Mouse (Mus musculus) lung, embryonic 16.5 days (tissue): Measurements from ENCODE around the gene Prss54. TPM values are rescaled to one million over a fixed set of nuclear protein-coding genes. Genes with fewer than 3 reads are reported as not detected.

Source experiments
- ATAC-seq: fragments of 200-750 bp; cut with Nextera tagmentation; 2 replicates; pipeline ENCODE4 v1.8.0; 2017; ENCODE audit warnings: low read depth, mild to moderate bottlenecking, moderate library complexity
- H3K27ac ChIP-seq: fragments of 300-500 bp; sonication (generic); 2 replicates; pipeline ENCODE4 v1.5.1; 2014; ENCODE audit warnings: mild to moderate bottlenecking, control low read depth, low read length
- H3K27me3 ChIP-seq: fragments of 300-500 bp; sonication (generic); 2 replicates; pipeline ENCODE4 v1.6.1; 2014; ENCODE audit warnings: low read depth, low read length, mixed read lengths; ENCODE audit not compliant: control insufficient read depth, insufficient read depth
- H3K36me3 ChIP-seq: fragments of 300-500 bp; sonication (generic); 2 replicates; pipeline ENCODE4 v1.6.1; 2014; ENCODE audit warnings: low read length; ENCODE audit not compliant: control insufficient read depth, insufficient read depth
- H3K4me1 ChIP-seq: fragments of 300-500 bp; sonication (generic); replicated peaks from 2 replicates; pipeline ENCODE4 v1.6.1; 2014; ENCODE audit warnings: low read length, mixed read lengths; ENCODE audit not compliant: control insufficient read depth, insufficient read depth
- H3K4me2 ChIP-seq: fragments of 300-500 bp; sonication (generic); 2 replicates; pipeline ENCODE4 v1.6.1; 2014; ENCODE audit warnings: low read depth, low read length, control low read depth
- H3K4me3 ChIP-seq: fragments of 300-500 bp; sonication (generic); 2 replicates; pipeline ENCODE4 v1.5.1; 2014; ENCODE audit warnings: mild to moderate bottlenecking, low read length, control low read depth
- H3K9ac ChIP-seq: fragments of 300-500 bp; sonication (generic); 2 replicates; pipeline ENCODE4 v1.6.1; 2014; ENCODE audit warnings: low read length, control low read depth
- H3K9me3 ChIP-seq: fragments of 300-500 bp; sonication (generic); 2 replicates; pipeline ENCODE4 v1.6.1; 2016; ENCODE audit warnings: low read length; ENCODE audit not compliant: control insufficient read depth
- WGBS: fragments of 180-500 bp; shearing (Covaris S2); extraction: QIAGEN DNeasy Blood & Tissue Kit; methylation state at CpG from one replicate; pipeline ENCODE4 v1.1.7; 2014; 5-methylcytosine and 5-hydroxymethylcytosine counted together
- polyA plus RNA-seq: library from polyadenylated mRNA; unstranded; fragments of >200 nt; fragmentation: Nextera tagmentation; extraction: Ambion mirVana; gene quantifications from 2 replicates; pipeline ENCODE4 v1.2.1, GENCODE M21; 2015

Prss54 gene
- polyA plus RNA-seq, 1 experiment from 2014 or later = not detected

DNA sequence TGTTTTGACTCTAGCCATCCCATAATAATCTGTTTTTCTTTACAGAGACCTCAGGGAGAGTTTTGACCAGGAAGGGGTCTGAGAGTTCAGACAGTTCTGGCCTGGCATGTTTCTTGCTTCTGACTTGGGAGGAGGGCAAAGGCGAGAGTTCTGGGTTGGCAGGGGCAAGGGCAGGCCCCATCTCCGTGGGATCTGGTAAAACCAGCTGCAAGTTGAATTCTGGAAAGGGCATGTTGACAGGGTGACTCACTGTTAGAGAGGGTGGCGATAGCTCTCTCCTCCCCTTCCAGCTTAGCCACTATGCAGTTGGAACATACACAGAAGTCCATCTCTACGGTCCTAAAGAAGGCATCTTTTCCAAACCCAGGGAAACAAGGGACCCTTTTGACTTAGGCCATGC lies 62.9 kb downstream of the Prss54 start:
- no peak for ATAC-seq
- Histone ChIP-seq H3K36me3 (no peaks in the 10 kb centered on the region), H3K27ac (no peak overlapping the region), H3K4me2 (no peak overlapping the region), H3K4me1 (no peaks in the 10 kb centered on the region), H3K4me3 (no peak overlapping the region), H3K9ac (no peak overlapping the region), H3K27me3 (no peaks in the 10 kb centered on the region), H3K9me3 (no peaks in the 10 kb centered on the region)
- 60% methylated on average over 4 of the region's 4 CpGs for WGBS

DNA sequence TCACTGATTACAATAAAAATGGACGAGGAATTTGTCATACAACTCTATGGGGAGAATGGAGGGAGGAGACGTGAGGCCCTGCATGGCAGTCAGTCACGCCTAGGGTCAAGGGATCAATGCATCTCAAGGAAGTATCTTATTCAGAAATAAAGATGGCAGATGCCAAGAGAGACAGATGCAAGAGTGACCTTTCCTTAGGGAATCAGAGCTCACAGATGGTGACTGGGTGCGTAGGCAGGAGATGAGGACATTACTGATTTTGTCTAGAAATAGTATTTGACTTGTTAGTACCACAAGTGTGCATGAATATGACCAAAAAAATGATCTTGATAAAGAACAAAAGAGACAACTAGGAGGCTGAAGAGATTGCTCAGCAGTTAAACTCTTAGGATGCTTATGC lies 63.9 kb downstream of the Prss54 start:
- Histone ChIP-seq H3K27me3 (no peaks in the 10 kb centered on the region), H3K4me1 (no peaks in the 10 kb centered on the region), H3K4me3 (no peak overlapping the region), H3K36me3 (no peaks in the 10 kb centered on the region), H3K4me2 (no peak overlapping the region), H3K27ac (no peak overlapping the region), H3K9ac (no peak overlapping the region), H3K9me3 (no peaks in the 10 kb centered on the region)
- ATAC-seq = no peak
- WGBS = 49% methylated on average over 4 of the region's 4 CpGs

Other genes starting within 250 kb of the Prss54 start
- 8.5 and 9.8 TPM in 2 replicates for gene Zfp319, start 244.4 kb downstream of the Prss54 start, polyA plus RNA-seq
- 39.6 and 45.5 TPM in 2 replicates for gene Usb1, start 244.1 kb downstream of the Prss54 start, polyA plus RNA-seq
- 13.1 and 14.1 TPM in 2 replicates for gene Mmp15, start 224.1 kb downstream of the Prss54 start, polyA plus RNA-seq
- 149 and 156 TPM in 2 replicates for gene Cfap20, start 141.5 kb downstream of the Prss54 start, polyA plus RNA-seq
- 8.4 and 8.8 TPM in 2 replicates for gene Csnk2a2, start 86.3 kb downstream of the Prss54 start, polyA plus RNA-seq
- 6.3 and 9.8 TPM in 2 replicates for gene Ccdc113, start 42.3 kb downstream of the Prss54 start, polyA plus RNA-seq
- gene Gins3, start 57.1 kb upstream of the Prss54 start, polyA plus RNA-seq = 20.7 and 21.6 TPM in 2 replicates
- 19.8 and 21.1 TPM in 2 replicates for gene Ndrg4, start 100.6 kb upstream of the Prss54 start, polyA plus RNA-seq
- gene Setd6, start 139.5 kb upstream of the Prss54 start, polyA plus RNA-seq = 14.3 and 15.9 TPM in 2 replicates
- gene Cnot1, start 231.1 kb upstream of the Prss54 start, polyA plus RNA-seq = 65.9 and 74.6 TPM in 2 replicates
- gene Sap18b, start 249.0 kb upstream of the Prss54 start, polyA plus RNA-seq = 318 and 339 TPM in 2 replicates